Comparison of ENCODE assay signal across 20 mouse cellular contexts in genomic region chr1:153031954-153032353, GRCm38 (mm10).
DNase-seq lines count a peak whose midpoint lies in the region; ATAC-seq and TF ChIP-seq lines count a peak whose summit lies in the region.
"Had no signal": no experiment of that assay in that cellular context is flagged by ENCODE, and none has a peak within 500 bp of the region (broad histone marks: within the 10 kb centered on the region; RNA-seq: fewer than 3 reads in every experiment).

No protein-coding gene starts in this region.

- in situ Hi-C loops in ES-E14 (cut with MboI; ENCODE audit: low sequenced_read_pairs in 2 of 2, unreplicated experiment in 2 of 2): no loop called here

- H3K27ac ChIP-seq in ES-Bruce4 (ENCODE audit: insufficient read depth, low read length): peak overlapping the region; percentile 89
- peak overlapping the region; percentile 83 for H3K27ac ChIP-seq in ES-E14 (ENCODE audit: insufficient read depth, low read depth, low read length, poor library complexity, severe bottlenecking)
- H3K27ac ChIP-seq in hindbrain, embryonic 12.5 days: peak overlapping the region; percentile 49; the same call in 1 of the 2 replicates
- no peak overlapping the region for H3K27ac ChIP-seq in neural tube, embryonic 12.5 days
- H3K27ac ChIP-seq: heart, embryonic 15.5 days; kidney, embryonic 15.5 days; liver, embryonic 14.5 days; lung, embryonic 15.5 days; midbrain, embryonic 13.5 days had no signal

- no peak for TF ChIP-seq POLR2A in ES-Bruce4 (IDR thresholded peaks at IDR 0.05; ENCODE audit: insufficient read depth, low read length)

- H3K9me3 ChIP-seq in ES-Bruce4 (replicated peaks; ENCODE audit: control insufficient read depth, insufficient read depth, low read length, poor library complexity, severe bottlenecking): no peaks in the 10 kb centered on the region
- H3K9me3 ChIP-seq in ES-E14 (ENCODE audit: control insufficient read depth, insufficient read depth, low read depth, low read length): no peaks in the 10 kb centered on the region
- H3K9me3 ChIP-seq in hindbrain, embryonic 12.5 days (replicated peaks): no peaks in the 10 kb centered on the region
- no peaks in the 10 kb centered on the region for H3K9me3 ChIP-seq in neural tube, embryonic 12.5 days
- H3K9me3 ChIP-seq: heart, embryonic 15.5 days; kidney, embryonic 15.5 days; lung, embryonic 15.5 days; midbrain, embryonic 13.5 days had no signal

- TF ChIP-seq EP300 in ES-Bruce4 (IDR thresholded peaks at IDR 0.05; ENCODE audit: insufficient read depth, low read depth, low read length): peak; percentile 86

- no peaks in the 10 kb centered on the region for H3K36me3 ChIP-seq in ES-Bruce4 (ENCODE audit: control insufficient read depth, insufficient read depth, low read length, poor library complexity, severe bottlenecking)
- H3K36me3 ChIP-seq in ES-E14 (ENCODE audit: control insufficient read depth, insufficient read depth, low read length, poor library complexity, severe bottlenecking): no peaks in the 10 kb centered on the region
- H3K36me3 ChIP-seq in hindbrain, embryonic 12.5 days: no peaks in the 10 kb centered on the region
- no peaks in the 10 kb centered on the region for H3K36me3 ChIP-seq in neural tube, embryonic 12.5 days
- H3K36me3 ChIP-seq: heart, embryonic 15.5 days; kidney, embryonic 15.5 days; lung, embryonic 15.5 days; midbrain, embryonic 13.5 days had no signal

- H3K4me3 ChIP-seq in ES-Bruce4 (ENCODE audit: low read depth, low read length) (peak overlapping the region; percentile 46), ES-E14 (ENCODE audit: insufficient read depth in 1 of 2, low read depth in 1 of 2, low read length in 2 of 2, poor library complexity in 1 of 2, severe bottlenecking in 1 of 2) (peak overlapping the region; percentile 21 to 47)
- no peak overlapping the region for H3K4me3 ChIP-seq in hindbrain, embryonic 12.5 days
- no peak overlapping the region for H3K4me3 ChIP-seq in neural tube, embryonic 12.5 days
- H3K4me3 ChIP-seq: heart, embryonic 15.5 days; kidney, embryonic 15.5 days; lung, embryonic 15.5 days; midbrain, embryonic 13.5 days had no signal

- DNase-seq in ES-E14 (ENCODE audit: low read depth, low spot score): no peak
- no peak for DNase-seq in layer of hippocampus, postnatal 10 days (ENCODE audit: low spot score in 2 of 2)
- DNase-seq in thymus, postnatal 0 days (ENCODE audit: low spot score): no peak
- DNase-seq: cerebellum, adult 18-20 months; cerebellum, postnatal 25 days; gastrocnemius, postnatal 14 days; heart, postnatal 4 days; right cerebral cortex, postnatal 14 days; thymus, adult 18-20 months had no signal

- peaks cover 18% of the 10 kb centered on the region for H3K4me1 ChIP-seq in ES-Bruce4 (ENCODE audit: control insufficient read depth, insufficient read depth, low read length)
- H3K4me1 ChIP-seq in ES-E14 (ENCODE audit: control insufficient read depth in 2 of 2, insufficient read depth in 2 of 2, low read length in 2 of 2, poor library complexity in 1 of 2): peaks cover 7 to 35% of the 10 kb centered on the region in 2 experiments; a peak in 3 of 4 replicates
- peaks cover 53% of the 10 kb centered on the region for H3K4me1 ChIP-seq in hindbrain, embryonic 12.5 days
- H3K4me1 ChIP-seq in neural tube, embryonic 12.5 days: peaks cover 47% of the 10 kb centered on the region

- H3K9ac ChIP-seq in ES-Bruce4 (ENCODE audit: low read depth, poor library complexity, severe bottlenecking) (peak overlapping the region; percentile 22), ES-E14 (ENCODE audit: insufficient read depth, low read depth, low read length, poor library complexity, severe bottlenecking) (peak overlapping the region; percentile 67)
- no peak overlapping the region for H3K9ac ChIP-seq in hindbrain, embryonic 12.5 days
- no peak overlapping the region for H3K9ac ChIP-seq in neural tube, embryonic 12.5 days
- H3K9ac ChIP-seq: heart, embryonic 15.5 days; kidney, embryonic 15.5 days; liver, embryonic 14.5 days; lung, embryonic 15.5 days; midbrain, embryonic 13.5 days had no signal

- peak overlapping the region; percentile 23; the same call in 1 of the 2 replicates for H3K4me2 ChIP-seq in hindbrain, embryonic 12.5 days (replicated peaks)
- peak overlapping the region; percentile 25 for H3K4me2 ChIP-seq in neural tube, embryonic 12.5 days (replicated peaks)
- H3K4me2 ChIP-seq: heart, embryonic 15.5 days; kidney, embryonic 15.5 days; lung, embryonic 15.5 days; midbrain, embryonic 13.5 days had no signal

- no peak for TF ChIP-seq CTCF in ES-Bruce4 (IDR thresholded peaks at IDR 0.05; ENCODE audit: low read depth, low read length)

- 61% methylated on average over 12 of the region's 12 CpGs for WGBS in hindbrain, embryonic 12.5 days
- 61% methylated on average over 12 of the region's 12 CpGs for WGBS in neural tube, embryonic 12.5 days

- ATAC-seq in hindbrain, embryonic 12.5 days (ENCODE audit: low FRiP score): no peak
- ATAC-seq in neural tube, embryonic 12.5 days (ENCODE audit: low FRiP score, low read depth): no peak
- ATAC-seq in monocyte, adult 5-6 weeks (replicated peaks; ENCODE audit: insufficient number of reproducible peaks, low FRiP score, low TSS enrichment, poor library complexity, severe bottlenecking): no peak
- ATAC-seq: forebrain, embryonic 14.5 days; intestine, embryonic 16.5 days; midbrain, embryonic 13.5 days had no signal

- H3K27me3 ChIP-seq in ES-Bruce4 (ENCODE audit: control insufficient read depth, insufficient read depth, low read length, poor library complexity, severe bottlenecking): no peaks in the 10 kb centered on the region
- no peaks in the 10 kb centered on the region for H3K27me3 ChIP-seq in hindbrain, embryonic 12.5 days
- H3K27me3 ChIP-seq in neural tube, embryonic 12.5 days (replicated peaks): no peaks in the 10 kb centered on the region
- H3K27me3 ChIP-seq: heart, embryonic 15.5 days; kidney, embryonic 15.5 days; lung, embryonic 15.5 days; midbrain, embryonic 13.5 days had no signal

TF ChIP-seq in ES-E14, 5 proteins besides CTCF, POLR2A, EP300 and RAD21:
- TF ChIP-seq ZNF384 (IDR thresholded peaks at IDR 0.05; ENCODE audit: low read depth, low read length): no peak
- no peak for TF ChIP-seq HCFC1 (IDR thresholded peaks at IDR 0.05; ENCODE audit: borderline replicate concordance, insufficient read depth, low read length)
- no peak for TF ChIP-seq ZC3H11A (IDR thresholded peaks at IDR 0.05; ENCODE audit: borderline replicate concordance, low read depth, low read length)
- no peak for TF ChIP-seq MAFK (IDR thresholded peaks at IDR 0.05; ENCODE audit: insufficient read depth, low read depth, low read length)
- no peak for TF ChIP-seq CHD2 (IDR thresholded peaks at IDR 0.05; ENCODE audit: low read depth, low read length)
TF ChIP-seq in ES-E14: peak in this region for 0.

Comparison
In these comparisons a context has a peak if more than half of its experiments do, and no peak if none do; other contexts are left out.
1. H3K4me3 ChIP-seq: peak in ES-Bruce4 (single experiment) and ES-E14 (2 of 2); none in hindbrain, embryonic 12.5 days (single experiment) and neural tube, embryonic 12.5 days (single experiment).
2. H3K9ac ChIP-seq: peak in ES-Bruce4 (single experiment) and ES-E14 (single experiment); none in hindbrain, embryonic 12.5 days (single experiment) and neural tube, embryonic 12.5 days (single experiment).